Mouse (Mus musculus): ENCODE measurements around the gene E030018B13Rik. TPM values are rescaled to one million over a fixed set of nuclear protein-coding genes. Genes with fewer than 3 reads are reported as not detected.

The E030018B13Rik gene
- polyA plus RNA-seq, 1 experiment, result not detected

DNA sequence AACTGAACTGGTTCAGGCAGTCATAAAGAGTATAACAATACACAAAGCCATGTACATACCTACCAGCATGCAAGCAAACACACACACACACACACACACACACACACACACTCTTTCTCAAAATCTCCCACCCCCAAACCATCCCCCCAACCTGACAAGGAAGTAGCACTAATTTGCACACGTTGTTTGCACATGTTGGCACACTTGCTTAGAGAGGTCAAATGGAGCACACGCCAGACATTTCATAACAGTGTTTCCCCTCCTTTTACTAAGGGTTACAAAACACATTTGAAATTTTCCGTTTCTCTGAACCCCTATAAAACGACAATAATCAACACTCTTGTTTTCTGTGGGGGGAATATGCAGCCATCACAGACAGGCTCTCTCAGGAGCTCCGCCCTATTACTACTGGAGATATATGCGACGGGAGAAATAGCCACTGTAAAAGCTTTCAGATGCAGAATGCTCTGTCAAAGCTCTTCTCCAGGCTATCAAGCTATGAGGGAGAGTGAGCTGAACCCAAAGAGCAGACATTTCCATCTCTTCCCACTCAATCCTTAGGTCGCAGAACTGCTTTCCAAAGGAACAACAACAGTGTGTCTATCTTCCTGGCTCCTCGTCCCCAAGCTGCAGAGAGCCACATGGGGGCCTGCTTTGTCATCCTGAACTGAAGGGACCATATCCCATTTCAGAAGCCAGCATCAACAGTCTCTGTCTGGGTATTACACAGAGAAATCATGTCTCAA is 12.8 kb upstream of the E030018B13Rik start:
- Histone ChIP-seq H3K36me3 (replicated peaks; ENCODE audit: low read length) (peaks cover 52% of the 10 kb centered on the region), H3K4me3 (replicated peaks) (peak overlapping the region; percentile 47), H3K4me1 (peaks cover 92% of the 10 kb centered on the region), H3K27me3 (replicated peaks) (no peaks in the 10 kb centered on the region), H3K9me3 (no peaks in the 10 kb centered on the region)
- no peak for TF ChIP-seq FLI1 (IDR thresholded peaks at IDR 0.05; ENCODE audit: low read length)
- no peak for TF ChIP-seq GATA1 (IDR thresholded peaks at IDR 0.05; ENCODE audit: borderline replicate concordance, low read length)

DNA sequence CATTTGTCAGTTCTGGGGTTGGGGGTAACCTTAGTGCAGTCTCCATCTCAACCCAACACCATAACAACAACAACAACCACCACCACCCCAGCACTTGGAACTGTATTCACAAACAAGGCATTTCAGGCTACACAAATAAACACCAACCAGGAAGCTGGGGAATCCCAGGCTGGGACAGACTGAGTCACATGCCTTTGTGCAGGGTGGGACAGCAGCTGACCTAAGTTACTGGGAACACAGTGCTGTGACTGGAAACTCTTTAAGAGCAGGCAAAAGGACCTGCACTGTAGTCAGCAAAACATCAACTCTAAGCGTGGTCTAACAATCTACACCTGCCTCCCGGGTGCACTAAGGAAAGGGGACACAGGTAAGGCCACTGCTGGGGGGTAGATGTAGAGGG is 11.5 kb upstream of the E030018B13Rik start:
- Histone ChIP-seq H3K27me3 (replicated peaks) (no peaks in the 10 kb centered on the region), H3K9me3 (no peaks in the 10 kb centered on the region), H3K36me3 (replicated peaks; ENCODE audit: low read length) (peaks cover 54% of the 10 kb centered on the region), H3K4me3 (replicated peaks) (peak overlapping the region; percentile 87), H3K4me1 (peaks cover 95% of the 10 kb centered on the region)
- TF ChIP-seq GATA1 (IDR thresholded peaks at IDR 0.05; ENCODE audit: borderline replicate concordance, low read length), result no peak
- no peak for TF ChIP-seq FLI1 (IDR thresholded peaks at IDR 0.05; ENCODE audit: low read length)

- Histone ChIP-seq H3K27me3 (replicated peaks) (no peaks in the 10 kb centered on the region), H3K4me3 (replicated peaks) (peak overlapping the region; percentile 87), H3K9me3 (no peaks in the 10 kb centered on the region), H3K4me1 (peaks cover 95% of the 10 kb centered on the region), H3K36me3 (replicated peaks; ENCODE audit: low read length) (peaks cover 53% of the 10 kb centered on the region)
- TF ChIP-seq GATA1 (IDR thresholded peaks at IDR 0.05; ENCODE audit: borderline replicate concordance, low read length) (no peak), FLI1 (IDR thresholded peaks at IDR 0.05; ENCODE audit: low read length) (no peak)
Measured at GRCm38 (mm10) chr7:63905642-63906041, 11.0 kb upstream of the E030018B13Rik start.

DNA sequence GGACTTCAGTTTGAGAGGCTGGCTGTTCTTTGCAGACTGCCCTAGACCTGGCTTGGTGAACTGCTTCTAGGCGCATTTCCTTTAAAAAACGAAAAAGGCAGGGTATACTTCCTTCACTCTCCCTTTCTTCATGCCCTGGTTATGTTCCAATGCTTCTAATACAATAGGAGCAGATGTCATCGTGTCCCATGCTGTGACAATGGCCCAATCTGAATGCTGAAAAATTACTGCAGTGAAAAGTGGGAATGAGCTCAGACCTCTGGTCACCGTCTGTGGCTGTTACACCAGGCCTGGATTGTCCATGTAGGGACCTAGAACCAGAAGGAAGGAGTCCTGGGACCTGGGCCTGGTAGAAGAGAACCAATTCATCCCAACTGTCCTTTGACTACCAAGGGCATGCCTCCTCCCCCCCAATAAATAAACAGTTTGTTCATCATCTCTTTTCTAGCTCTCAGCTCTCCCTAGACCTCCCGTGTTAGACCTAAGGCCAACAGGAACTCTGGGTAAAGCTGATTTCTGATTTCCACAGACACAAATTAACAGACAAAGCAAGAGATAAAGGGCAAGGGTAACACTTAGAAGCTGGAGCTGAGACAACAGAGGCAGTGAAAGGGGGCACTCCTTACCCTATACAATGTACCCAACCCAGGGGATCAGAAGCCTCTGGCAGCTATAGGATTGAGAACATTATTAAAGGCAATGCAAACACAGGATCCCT is 8.7 kb upstream of the E030018B13Rik start:
- no peak for TF ChIP-seq FLI1 (IDR thresholded peaks at IDR 0.05; ENCODE audit: low read length)
- TF ChIP-seq GATA1 (IDR thresholded peaks at IDR 0.05; ENCODE audit: borderline replicate concordance, low read length), result no peak
- Histone ChIP-seq H3K4me3 (replicated peaks) (peak overlapping the region; percentile 80), H3K27me3 (replicated peaks) (no peaks in the 10 kb centered on the region), H3K4me1 (peaks cover 99% of the 10 kb centered on the region), H3K36me3 (replicated peaks; ENCODE audit: low read length) (peaks cover 41% of the 10 kb centered on the region), H3K9me3 (no peaks in the 10 kb centered on the region)

GRCm38 (mm10) chr7:63908496-63909285 is 8.0 kb upstream of the E030018B13Rik start:
- Histone ChIP-seq H3K4me3 (replicated peaks) (peak overlapping the region; percentile 80), H3K9me3 (no peaks in the 10 kb centered on the region), H3K27me3 (replicated peaks) (no peaks in the 10 kb centered on the region), H3K36me3 (replicated peaks; ENCODE audit: low read length) (peaks cover 41% of the 10 kb centered on the region), H3K4me1 (peaks cover 99% of the 10 kb centered on the region)
- TF ChIP-seq GATA1 (IDR thresholded peaks at IDR 0.05; ENCODE audit: borderline replicate concordance, low read length) (no peak), FLI1 (IDR thresholded peaks at IDR 0.05; ENCODE audit: low read length) (no peak)

GRCm38 (mm10) chr7:63910225-63910624 is 6.4 kb upstream of the E030018B13Rik start:
- H3K9me3 ChIP-seq, result no peaks in the 10 kb centered on the region
- H3K4me3 ChIP-seq (replicated peaks), result peak overlapping the region; percentile 79
- H3K36me3 ChIP-seq (replicated peaks; ENCODE audit: low read length), result peaks cover 49% of the 10 kb centered on the region
- TF ChIP-seq GATA1 (IDR thresholded peaks at IDR 0.05; ENCODE audit: borderline replicate concordance, low read length), result no peak
- TF ChIP-seq FLI1 (IDR thresholded peaks at IDR 0.05; ENCODE audit: low read length), result no peak
- no peaks in the 10 kb centered on the region for H3K27me3 ChIP-seq (replicated peaks)
- H3K4me1 ChIP-seq, result peaks cover 99% of the 10 kb centered on the region

- TF ChIP-seq GATA1 (IDR thresholded peaks at IDR 0.05; ENCODE audit: borderline replicate concordance, low read length), result no peak
- no peak for TF ChIP-seq FLI1 (IDR thresholded peaks at IDR 0.05; ENCODE audit: low read length)
- H3K9me3 ChIP-seq, result no peaks in the 10 kb centered on the region
- H3K27me3 ChIP-seq (replicated peaks), result no peaks in the 10 kb centered on the region
- peaks cover 54% of the 10 kb centered on the region for H3K36me3 ChIP-seq (replicated peaks; ENCODE audit: low read length)
- peak overlapping the region; percentile 84 for H3K4me3 ChIP-seq (replicated peaks)
- peaks cover 99% of the 10 kb centered on the region for H3K4me1 ChIP-seq
Measured at GRCm38 (mm10) chr7:63910912-63911311, 5.7 kb upstream of the E030018B13Rik start.

DNA sequence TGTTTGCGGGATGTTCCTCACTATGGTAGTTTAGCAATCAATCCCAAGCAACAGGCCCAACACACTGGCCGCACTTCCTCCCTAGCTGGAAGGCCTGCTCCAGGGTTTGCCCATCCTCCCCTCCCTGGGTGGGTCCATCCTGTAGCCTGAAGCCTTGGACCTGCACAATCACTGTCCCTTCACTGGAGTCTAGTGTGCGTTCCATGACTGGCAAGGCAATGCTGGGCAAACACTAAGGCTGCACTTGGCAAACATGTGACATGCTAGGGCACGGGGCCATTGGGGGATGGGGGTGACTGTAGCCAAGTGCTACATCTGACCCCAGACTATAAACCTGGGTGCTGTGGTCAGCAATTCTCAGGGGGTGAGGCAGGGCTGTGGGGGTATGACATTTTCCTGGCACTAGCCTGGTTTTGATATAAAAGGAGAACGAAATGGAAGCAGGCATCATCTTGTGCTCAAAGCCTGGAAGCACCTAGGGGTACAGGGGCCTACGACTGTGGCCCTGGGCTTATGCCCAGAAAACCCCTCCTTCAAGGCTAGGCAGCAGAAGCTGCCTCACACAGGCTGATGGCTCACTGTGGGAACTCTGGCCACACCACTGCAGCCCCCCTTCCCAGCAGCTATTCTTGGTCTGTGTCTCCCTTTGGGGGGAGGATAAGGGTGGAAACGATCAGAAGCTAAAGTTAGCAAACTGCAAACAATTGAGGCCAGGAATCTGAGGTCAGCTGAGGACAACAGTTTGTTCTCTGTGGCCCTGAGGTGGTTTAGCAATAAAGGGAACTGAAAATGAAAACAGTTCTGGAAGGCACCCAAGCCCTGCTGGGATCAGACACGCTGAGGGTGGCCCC is 5.0 kb upstream of the E030018B13Rik start:
- H3K36me3 ChIP-seq (replicated peaks; ENCODE audit: low read length), result peaks cover 54% of the 10 kb centered on the region
- H3K9me3 ChIP-seq, result no peaks in the 10 kb centered on the region
- H3K4me3 ChIP-seq (replicated peaks), result peak overlapping the region; percentile 84
- no peaks in the 10 kb centered on the region for H3K27me3 ChIP-seq (replicated peaks)
- TF ChIP-seq GATA1 (IDR thresholded peaks at IDR 0.05; ENCODE audit: borderline replicate concordance, low read length), result no peak
- no peak for TF ChIP-seq FLI1 (IDR thresholded peaks at IDR 0.05; ENCODE audit: low read length)
- peaks cover 99% of the 10 kb centered on the region for H3K4me1 ChIP-seq

Measured in megakaryocyte, embryonic 14.5 days (primary cell).